Mouse (Mus musculus) testis, adult 2 months (tissue): ENCODE measurements around the gene Olfr160. TPM values are rescaled to one million over a fixed set of nuclear protein-coding genes. Genes with fewer than 3 reads are reported as not detected.

Source experiments
- H3K27ac ChIP-seq: fragments of 200-500 bp; 2 replicates; pipeline ENCODE4 v1.5.1; 2012; ENCODE audit warnings: low read depth, low read length; ENCODE audit not compliant: control insufficient read depth, insufficient read depth
- H3K27me3 ChIP-seq: fragments of 200-500 bp; 2 replicates; pipeline ENCODE4 v1.6.1; 2012; ENCODE audit warnings: mild to moderate bottlenecking, low read length, moderate library complexity; ENCODE audit not compliant: control insufficient read depth, insufficient read depth
- H3K36me3 ChIP-seq: fragments of 200-500 bp; 2 replicates; pipeline ENCODE4 v1.6.1; 2012; ENCODE audit warnings: mild to moderate bottlenecking, low read length; ENCODE audit not compliant: control insufficient read depth, insufficient read depth
- H3K4me1 ChIP-seq: fragments of 200-500 bp; 2 replicates; pipeline ENCODE4 v1.6.1; 2012; ENCODE audit warnings: low read length; ENCODE audit not compliant: control insufficient read depth, insufficient read depth
- H3K4me3 ChIP-seq: fragments of 200-500 bp; 2 replicates; pipeline ENCODE4 v1.5.1; 2012; ENCODE audit warnings: low read depth, mild to moderate bottlenecking, low read length, moderate library complexity, mixed read lengths; ENCODE audit not compliant: control insufficient read depth
- CTCF ChIP-seq: fragments of 200-500 bp; IDR thresholded peaks from 2 replicates; pipeline ENCODE4 v1.5.1; 2012; ENCODE audit warnings: low read depth, mild to moderate bottlenecking, inconsistent platforms, low read length, moderate library complexity; ENCODE audit not compliant: control insufficient read depth, insufficient read depth, insufficient replicate concordance
- POLR2A ChIP-seq: fragments of 200-500 bp; IDR thresholded peaks from 2 replicates; pipeline ENCODE4 v1.6.1; 2012; ENCODE audit warnings: low read depth, mild to moderate bottlenecking, inconsistent platforms, low read length, moderate library complexity; ENCODE audit not compliant: control insufficient read depth
- polyA plus RNA-seq: library from polyadenylated mRNA; depleted of rRNA; stranded (reverse); fragments of >200 nt; gene quantifications from 2 replicates; pipeline ENCODE4 v1.2.3, GENCODE M21; 2012; rRNA removed

Olfr160 gene
- polyA plus RNA-seq, 1 experiment: not detected

DNA sequence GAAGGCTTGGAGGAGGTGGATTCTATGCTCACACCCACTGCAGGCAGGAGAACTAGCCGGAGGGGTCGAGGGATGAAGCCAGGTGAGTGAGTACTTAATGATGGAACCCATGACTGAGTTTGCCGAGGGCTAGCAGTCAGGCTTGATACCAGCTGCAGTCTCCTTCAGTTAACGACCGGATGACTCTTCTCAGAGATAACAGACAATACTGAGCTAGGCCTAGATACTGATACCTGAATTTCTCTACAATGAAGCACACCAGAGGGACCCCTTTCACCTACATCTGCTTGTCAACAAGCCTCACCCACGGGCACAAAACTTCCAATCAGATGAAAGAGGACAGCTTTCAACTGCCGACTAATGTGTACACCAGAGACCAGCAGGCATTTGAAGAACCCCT is 50.0 kb downstream of the Olfr160 start:
- TF ChIP-seq POLR2A: no peak
- TF ChIP-seq CTCF: no peak

GRCm38 (mm10) chr9:37664604-37665003 is 51.4 kb downstream of the Olfr160 start:
- no peaks in the 10 kb centered on the region for H3K27me3 ChIP-seq
- H3K4me3 ChIP-seq: no peak overlapping the region
- TF ChIP-seq CTCF (no peak), POLR2A (no peak)
- H3K36me3 ChIP-seq: no peaks in the 10 kb centered on the region
- no peak overlapping the region for H3K27ac ChIP-seq
- no peaks in the 10 kb centered on the region; the same call in 1 of the 2 replicates for H3K4me1 ChIP-seq

More for the DNA sequence above, 50.0 kb downstream of the Olfr160 start:
- H3K27ac ChIP-seq: no peak overlapping the region
- H3K4me3 ChIP-seq: no peak overlapping the region
- no peaks in the 10 kb centered on the region; the same call in 1 of the 2 replicates for H3K4me1 ChIP-seq
- H3K36me3 ChIP-seq: no peaks in the 10 kb centered on the region
- H3K27me3 ChIP-seq: no peaks in the 10 kb centered on the region

DNA sequence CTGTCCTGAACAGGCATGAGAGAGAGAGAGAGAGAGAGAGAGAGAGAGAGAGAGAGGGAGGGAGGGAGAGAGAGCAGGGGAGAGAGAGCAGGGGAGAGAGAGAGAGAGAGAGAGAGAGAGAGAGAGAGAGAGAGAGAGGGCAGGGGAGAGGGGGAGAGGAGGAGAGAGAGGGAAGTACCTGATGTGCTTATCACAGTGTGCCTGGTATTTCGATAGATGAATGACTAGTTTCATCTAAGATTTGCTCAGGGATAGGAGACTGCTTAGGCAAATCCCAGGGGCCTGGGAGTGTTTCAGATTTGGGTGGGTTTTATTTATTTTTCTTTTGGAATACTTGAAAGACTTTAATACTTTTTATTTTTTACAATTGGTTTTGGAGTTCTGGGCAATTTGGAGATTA is 52.8 kb downstream of the Olfr160 start:
- H3K36me3 ChIP-seq: no peaks in the 10 kb centered on the region
- H3K27me3 ChIP-seq: no peaks in the 10 kb centered on the region
- no peaks in the 10 kb centered on the region for H3K4me1 ChIP-seq
- no peak overlapping the region for H3K27ac ChIP-seq
- H3K4me3 ChIP-seq: no peak overlapping the region
- TF ChIP-seq POLR2A (no peak), CTCF (no peak)

DNA sequence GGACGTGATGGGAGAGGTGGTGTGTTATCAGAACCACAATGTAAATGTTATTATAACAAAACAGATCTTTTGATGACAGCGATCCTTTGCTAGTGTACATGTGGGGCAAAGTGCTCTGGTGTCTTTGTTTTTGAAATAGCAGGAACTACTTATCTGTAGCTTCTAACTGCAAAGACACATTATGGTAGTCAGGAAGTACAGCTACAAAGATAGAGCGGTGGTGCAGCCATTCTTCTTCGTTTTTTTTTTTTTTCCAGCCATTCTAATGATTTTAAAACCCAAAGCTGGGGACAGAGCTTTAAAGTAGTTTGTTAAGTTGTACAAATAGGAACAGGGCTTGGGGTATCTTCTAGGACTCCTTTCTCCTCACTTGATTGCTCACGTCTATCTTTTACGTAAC is 56.6 kb downstream of the Olfr160 start:
- no peak for TF ChIP-seq POLR2A
- no peak for TF ChIP-seq CTCF
- Histone ChIP-seq H3K4me1 (no peaks in the 10 kb centered on the region; the same call in 1 of the 2 replicates), H3K27ac (no peak overlapping the region), H3K27me3 (no peaks in the 10 kb centered on the region), H3K36me3 (no peaks in the 10 kb centered on the region), H3K4me3 (no peak overlapping the region)

Other genes starting within 250 kb of the Olfr160 start
- 10.5 and 16.6 TPM in 2 replicates for gene Msantd2, start 226.9 kb downstream of the Olfr160 start, polyA plus RNA-seq
- gene Esam, start 188.2 kb downstream of the Olfr160 start, polyA plus RNA-seq: 3.0 and 3.1 TPM in 2 replicates
- gene Vsig2, start 177.0 kb downstream of the Olfr160 start, polyA plus RNA-seq: 0.60 and 0.89 TPM in 2 replicates
- gene Nrgn, start 163.3 kb downstream of the Olfr160 start, polyA plus RNA-seq: 25.1 and 29.4 TPM in 2 replicates
- gene Siae, start 160.6 kb downstream of the Olfr160 start, polyA plus RNA-seq: 9.6 and 11.9 TPM in 2 replicates
- gene Spa17, start 102.5 kb downstream of the Olfr160 start, polyA plus RNA-seq: 547 and 582 TPM in 2 replicates
- 84.6 and 91.2 TPM in 2 replicates for gene Tbrg1, start 58.9 kb downstream of the Olfr160 start, polyA plus RNA-seq
- gene Panx3, start 47.0 kb downstream of the Olfr160 start, polyA plus RNA-seq: 0.70 and 0.85 TPM in 2 replicates
- gene Olfr874, start 28.9 kb upstream of the Olfr160 start, polyA plus RNA-seq: 0.26 and 0.53 TPM in 2 replicates
- 0.17 TPM in 1 of 2 replicates, not detected in the other for gene Olfr875, start 55.6 kb upstream of the Olfr160 start, polyA plus RNA-seq
- gene Olfr876, start 86.8 kb upstream of the Olfr160 start, polyA plus RNA-seq: not detected in 2 replicates
- not detected in 2 replicates for gene Olfr877, start 138.0 kb upstream of the Olfr160 start, polyA plus RNA-seq
- gene Olfr145, start 180.5 kb upstream of the Olfr160 start, polyA plus RNA-seq: not detected in 2 replicates
- gene Olfr878, start 201.6 kb upstream of the Olfr160 start, polyA plus RNA-seq: not detected in 2 replicates